Mouse (Mus musculus): ENCODE measurements around the gene Cbx7. TPM values are rescaled to one million over a fixed set of nuclear protein-coding genes. Genes with fewer than 3 reads are reported as not detected.

Cbx7 gene
- polyA plus RNA-seq, 1 experiment from 2014 or later: 3.6 TPM

- no peaks in the 10 kb centered on the region for H3K27me3 ChIP-seq
- WGBS: 89% methylated on average over 11 of the region's 11 CpGs
Observed at GRCm38 (mm10) chr15:79996781-79997180, 25.9 kb upstream of the Cbx7 start.

GRCm38 (mm10) chr15:79995552-79995951 is 24.6 kb upstream of the Cbx7 start:
- H3K9ac ChIP-seq (replicated peaks): no peak overlapping the region
- H3K4me2 ChIP-seq (replicated peaks): no peak overlapping the region
- WGBS: 78% methylated on average over 7 of the region's 7 CpGs
- H3K27me3 ChIP-seq: no peaks in the 10 kb centered on the region
- H3K9me3 ChIP-seq: no peaks in the 10 kb centered on the region
- H3K4me1 ChIP-seq: 0 out of 2 replicates have a peak, but pooled peaks cover 3% of the 10 kb centered on the region
- no peak for ATAC-seq (replicated peaks)
- H3K4me3 ChIP-seq: no peak overlapping the region
- H3K36me3 ChIP-seq: no peaks in the 10 kb centered on the region
- no peak overlapping the region for H3K27ac ChIP-seq (replicated peaks)

More at GRCm38 (mm10) chr15:79996781-79997180, 25.9 kb upstream of the Cbx7 start:
- H3K36me3 ChIP-seq: no peaks in the 10 kb centered on the region
- no peak overlapping the region for H3K4me3 ChIP-seq
- H3K4me1 ChIP-seq: 0 out of 2 replicates have a peak, but pooled peaks cover 3% of the 10 kb centered on the region
- no peak overlapping the region for H3K9ac ChIP-seq (replicated peaks)
- ATAC-seq (replicated peaks): no peak
- H3K9me3 ChIP-seq: no peaks in the 10 kb centered on the region
- H3K4me2 ChIP-seq (replicated peaks): no peak overlapping the region
- H3K27ac ChIP-seq (replicated peaks): no peak overlapping the region

GRCm38 (mm10) chr15:79994566-79994965 is 23.6 kb upstream of the Cbx7 start:
- H3K9me3 ChIP-seq: no peaks in the 10 kb centered on the region
- H3K27ac ChIP-seq (replicated peaks): no peak overlapping the region
- H3K36me3 ChIP-seq: no peaks in the 10 kb centered on the region
- 85% methylated on average over 4 of the region's 4 CpGs for WGBS
- no peak overlapping the region for H3K4me3 ChIP-seq
- no peak overlapping the region for H3K4me2 ChIP-seq (replicated peaks)
- no peaks in the 10 kb centered on the region for H3K27me3 ChIP-seq
- 0 out of 2 replicates have a peak, but pooled peaks cover 3% of the 10 kb centered on the region for H3K4me1 ChIP-seq
- no peak for ATAC-seq (replicated peaks)
- no peak overlapping the region for H3K9ac ChIP-seq (replicated peaks)

DNA sequence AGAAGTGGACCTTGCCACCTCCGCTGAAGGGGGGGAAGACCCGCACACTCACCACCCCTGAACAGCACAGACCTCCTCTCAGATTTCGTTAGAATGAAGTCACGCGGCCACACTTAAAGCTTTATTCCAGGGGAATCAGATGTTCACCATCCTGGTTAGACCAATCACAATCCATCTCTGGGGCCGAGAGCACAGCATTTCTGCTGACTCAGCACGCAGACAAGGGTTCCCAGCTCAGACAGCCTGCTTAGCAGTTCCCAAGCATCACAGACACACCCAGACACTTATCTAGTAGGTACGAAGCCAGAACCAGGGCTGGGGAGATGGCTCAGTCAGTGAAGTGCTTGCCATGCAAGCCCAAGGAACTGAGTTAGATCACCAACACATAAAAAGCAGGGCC is 15.3 kb upstream of the Cbx7 start:
- no peak overlapping the region for H3K4me3 ChIP-seq
- WGBS: 75% methylated on average over 8 of the region's 8 CpGs
- no peak for ATAC-seq (replicated peaks)
- H3K9ac ChIP-seq (replicated peaks): no peak overlapping the region
- no peak overlapping the region for H3K27ac ChIP-seq (replicated peaks)
- no peaks in the 10 kb centered on the region for H3K4me1 ChIP-seq
- no peak overlapping the region for H3K4me2 ChIP-seq (replicated peaks)
- no peaks in the 10 kb centered on the region for H3K27me3 ChIP-seq
- H3K36me3 ChIP-seq: no peaks in the 10 kb centered on the region
- H3K9me3 ChIP-seq: no peaks in the 10 kb centered on the region

DNA sequence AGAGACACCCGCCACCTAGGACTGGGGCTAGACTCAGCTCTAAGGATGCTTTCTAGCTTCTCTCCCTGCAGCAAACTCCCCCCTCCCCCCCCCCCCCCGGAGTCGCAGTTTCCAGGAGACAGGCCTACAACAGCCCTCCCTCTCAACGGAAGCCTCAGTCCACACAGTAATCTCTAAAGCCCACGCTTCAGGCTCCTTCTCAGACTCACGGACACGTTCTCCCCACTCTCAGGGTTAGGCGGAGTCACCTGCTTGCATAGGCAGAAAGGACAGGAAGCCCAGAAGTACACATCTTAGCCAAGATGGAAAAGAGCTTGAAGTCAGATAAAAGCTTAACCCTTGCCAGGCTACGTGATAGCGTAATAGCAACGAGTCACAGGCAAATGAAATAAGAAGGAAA is 14.6 kb upstream of the Cbx7 start:
- Histone ChIP-seq H3K36me3 (no peaks in the 10 kb centered on the region), H3K4me2 (replicated peaks) (no peak overlapping the region), H3K9me3 (no peaks in the 10 kb centered on the region), H3K27me3 (no peaks in the 10 kb centered on the region), H3K9ac (replicated peaks) (no peak overlapping the region), H3K27ac (replicated peaks) (no peak overlapping the region), H3K4me3 (no peak overlapping the region), H3K4me1 (no peaks in the 10 kb centered on the region)
- WGBS: 64% methylated on average over 11 of the region's 11 CpGs
- no peak for ATAC-seq (replicated peaks)

- ATAC-seq (replicated peaks): no peak
- H3K27me3 ChIP-seq: no peaks in the 10 kb centered on the region
- no peak overlapping the region for H3K4me2 ChIP-seq (replicated peaks)
Observed at GRCm38 (mm10) chr15:79984152-79984551, 13.2 kb upstream of the Cbx7 start.

DNA sequence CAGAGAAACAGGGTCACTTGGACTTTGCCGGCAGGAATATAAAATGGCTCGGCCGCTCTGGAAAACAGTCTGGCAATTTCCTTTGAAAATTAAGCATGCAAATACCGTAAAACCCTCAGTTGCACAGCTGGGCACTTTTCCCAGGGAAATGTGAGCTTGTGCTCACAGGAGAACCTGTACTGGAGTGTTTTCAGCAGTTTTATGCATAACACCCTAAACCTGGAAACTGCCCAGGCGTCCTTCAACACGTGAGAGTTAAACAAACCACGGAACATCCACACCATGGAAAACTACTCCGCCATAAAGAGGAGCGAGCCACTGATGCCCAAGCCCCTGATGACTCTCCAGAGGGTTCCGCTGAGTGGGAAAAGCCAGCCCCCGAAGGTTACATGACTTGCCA is 9.8 kb upstream of the Cbx7 start:
- H3K4me1 ChIP-seq: no peaks in the 10 kb centered on the region
- H3K27ac ChIP-seq (replicated peaks): no peak overlapping the region
- H3K4me3 ChIP-seq: no peak overlapping the region
- no peak overlapping the region for H3K4me2 ChIP-seq (replicated peaks)
- H3K9me3 ChIP-seq: no peaks in the 10 kb centered on the region
- H3K27me3 ChIP-seq: no peaks in the 10 kb centered on the region
- H3K9ac ChIP-seq (replicated peaks): no peak overlapping the region
- WGBS: 81% methylated on average over 11 of the region's 11 CpGs
- ATAC-seq (replicated peaks): no peak
- H3K36me3 ChIP-seq: no peaks in the 10 kb centered on the region

More at GRCm38 (mm10) chr15:79984152-79984551, 13.2 kb upstream of the Cbx7 start:
- Histone ChIP-seq H3K9ac (replicated peaks) (no peak overlapping the region), H3K27ac (replicated peaks) (no peak overlapping the region), H3K36me3 (no peaks in the 10 kb centered on the region), H3K4me3 (no peak overlapping the region), H3K4me1 (no peaks in the 10 kb centered on the region), H3K9me3 (no peaks in the 10 kb centered on the region)
- 62% methylated on average over 7 of the region's 7 CpGs for WGBS

- H3K36me3 ChIP-seq: no peaks in the 10 kb centered on the region
- WGBS: 95% methylated on average over 11 of the region's 11 CpGs
- no peaks in the 10 kb centered on the region for H3K4me1 ChIP-seq
- no peaks in the 10 kb centered on the region for H3K27me3 ChIP-seq
- no peak overlapping the region for H3K4me3 ChIP-seq
- H3K27ac ChIP-seq (replicated peaks): no peak overlapping the region
- H3K9ac ChIP-seq (replicated peaks): no peak overlapping the region
- H3K4me2 ChIP-seq (replicated peaks): no peak overlapping the region
- ATAC-seq (replicated peaks): no peak
- no peaks in the 10 kb centered on the region for H3K9me3 ChIP-seq
Observed at GRCm38 (mm10) chr15:79972186-79972585, 1.3 kb upstream of the Cbx7 start.

GRCm38 (mm10) chr15:79970491-79970890 is 428 bp downstream of the Cbx7 start:
- 96% methylated on average over 18 of the region's 18 CpGs for WGBS
- H3K4me2 ChIP-seq (replicated peaks): no peak overlapping the region
- no peak for ATAC-seq (replicated peaks)

DNA sequence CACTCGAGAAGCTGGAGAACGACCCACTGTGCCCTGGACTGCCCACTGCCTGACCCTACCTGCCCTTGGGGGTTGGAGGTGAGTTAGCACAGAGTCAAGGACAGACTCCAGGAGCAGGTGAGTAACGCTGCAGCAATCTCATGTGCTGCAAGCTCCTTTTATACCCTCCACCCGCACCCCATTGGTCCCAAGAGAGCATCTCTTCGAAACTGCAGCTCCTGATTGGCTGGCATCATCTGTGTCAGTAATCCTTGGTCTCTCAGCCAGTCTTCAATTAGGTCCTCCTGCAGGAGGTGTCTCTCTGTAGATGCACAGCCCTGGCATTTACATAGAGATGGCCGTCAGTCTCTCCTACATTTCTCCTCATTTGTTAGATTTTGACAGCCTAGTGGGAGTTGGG is 3.6 kb downstream of the Cbx7 start:
- WGBS: 88% methylated on average over 6 of the region's 6 CpGs
- Histone ChIP-seq H3K9ac (replicated peaks) (no peak overlapping the region), H3K27ac (replicated peaks) (no peak overlapping the region), H3K36me3 (no peaks in the 10 kb centered on the region), H3K27me3 (no peaks in the 10 kb centered on the region), H3K9me3 (no peaks in the 10 kb centered on the region), H3K4me3 (no peak overlapping the region), H3K4me2 (replicated peaks) (no peak overlapping the region), H3K4me1 (no peaks in the 10 kb centered on the region)
- no peak for ATAC-seq (replicated peaks)

More at GRCm38 (mm10) chr15:79970491-79970890, 428 bp downstream of the Cbx7 start:
- Histone ChIP-seq H3K9me3 (no peaks in the 10 kb centered on the region), H3K4me3 (no peak overlapping the region), H3K27me3 (no peaks in the 10 kb centered on the region), H3K9ac (replicated peaks) (no peak overlapping the region), H3K4me1 (no peaks in the 10 kb centered on the region), H3K27ac (replicated peaks) (no peak overlapping the region), H3K36me3 (no peaks in the 10 kb centered on the region)

DNA sequence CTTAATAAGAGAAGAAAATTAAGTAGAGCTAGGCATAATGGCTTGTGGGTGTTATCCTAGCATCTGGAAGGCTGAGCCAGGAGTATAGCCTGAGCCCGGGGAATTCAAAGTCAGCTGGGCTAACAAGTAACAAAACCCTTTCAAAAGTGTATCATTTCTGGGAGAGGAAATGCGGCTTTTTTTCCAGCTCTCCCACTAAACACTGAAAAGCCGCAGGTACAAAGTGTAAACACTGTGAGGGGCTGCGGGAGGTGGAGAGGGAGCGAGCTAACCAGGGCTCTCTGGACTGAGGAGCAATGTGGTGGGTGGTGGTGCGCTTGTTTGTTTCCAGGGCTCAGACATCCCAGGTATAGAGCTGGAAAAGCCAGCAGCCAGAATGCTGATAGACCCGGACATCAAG is 6.5 kb downstream of the Cbx7 start:
- Histone ChIP-seq H3K27ac (replicated peaks) (no peak overlapping the region), H3K4me1 (no peaks in the 10 kb centered on the region), H3K9me3 (no peaks in the 10 kb centered on the region), H3K27me3 (no peaks in the 10 kb centered on the region), H3K36me3 (no peaks in the 10 kb centered on the region), H3K9ac (replicated peaks) (no peak overlapping the region), H3K4me3 (no peak overlapping the region), H3K4me2 (replicated peaks) (no peak overlapping the region)
- no peak for ATAC-seq (replicated peaks)
- WGBS: 81% methylated on average over 7 of the region's 7 CpGs

DNA sequence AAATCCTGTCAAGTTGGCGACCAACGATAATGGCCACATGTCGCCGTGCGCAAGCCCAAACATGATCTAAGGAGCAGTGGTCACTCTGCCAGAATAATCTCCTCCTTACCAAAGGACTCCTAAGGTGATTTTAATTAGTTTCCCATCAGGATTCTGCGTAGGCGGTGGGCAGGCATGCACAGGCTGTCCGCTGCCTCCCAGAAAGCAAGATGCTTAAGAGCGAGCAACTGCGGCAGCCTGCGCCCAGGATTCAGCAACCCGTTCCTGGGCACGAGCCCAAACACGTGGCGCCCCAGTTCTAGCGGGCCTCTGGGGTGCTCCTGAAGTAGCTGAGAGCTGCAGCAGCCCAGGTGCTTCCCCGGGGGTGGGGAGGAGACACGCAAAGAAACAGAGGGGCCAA is 8.3 kb downstream of the Cbx7 start:
- ATAC-seq (replicated peaks): no peak
- Histone ChIP-seq H3K9ac (replicated peaks) (no peak overlapping the region), H3K36me3 (no peaks in the 10 kb centered on the region), H3K4me1 (no peaks in the 10 kb centered on the region), H3K27ac (replicated peaks) (no peak overlapping the region), H3K9me3 (no peaks in the 10 kb centered on the region), H3K4me3 (no peak overlapping the region), H3K4me2 (replicated peaks) (no peak overlapping the region), H3K27me3 (no peaks in the 10 kb centered on the region)
- WGBS: 67% methylated on average over 18 of the region's 18 CpGs

GRCm38 (mm10) chr15:79961366-79961921 is 9.5 kb downstream of the Cbx7 start:
- 76% methylated on average over 9 of the region's 9 CpGs for WGBS
- Histone ChIP-seq H3K27me3 (no peaks in the 10 kb centered on the region), H3K4me2 (replicated peaks) (no peak overlapping the region), H3K27ac (replicated peaks) (no peak overlapping the region), H3K9me3 (no peaks in the 10 kb centered on the region), H3K4me1 (no peaks in the 10 kb centered on the region), H3K9ac (replicated peaks) (no peak overlapping the region), H3K36me3 (no peaks in the 10 kb centered on the region), H3K4me3 (no peak overlapping the region)
- no peak for ATAC-seq (replicated peaks)

Measured in forebrain, embryonic 15.5 days (tissue).